Comparison of ENCODE assay signal across 14 mouse cellular contexts in genomic region chr10:14600056-14600455, GRCm38 (mm10).
DNase-seq lines count a peak whose midpoint lies in the region.
"Had no signal": no experiment of that assay in that cellular context is flagged by ENCODE, and none has a peak within 500 bp of the region (broad histone marks: within the 10 kb centered on the region; RNA-seq: fewer than 3 reads in every experiment).

No protein-coding gene starts in this region.

- peak; percentile 4 for DNase-seq in right cerebral cortex, adult 18-20 months
- DNase-seq in right cerebral cortex, postnatal 4 days: no peak
- DNase-seq in brain, adult 2 months (ENCODE audit: low read depth, low spot score): peak; percentile 55
- peak; percentile 19 for DNase-seq in telencephalon, adult 2 months (ENCODE audit: low read depth, low spot score)
- DNase-seq in urinary bladder, adult 18-20 months (ENCODE audit: low spot score in 2 of 2): no peak
- DNase-seq: adrenal gland, adult 2 months; adrenal gland, postnatal 10 days; adrenal gland, postnatal 25 days; cerebellum, adult 11-12 months; cerebellum, adult 2 months; cerebellum, adult 9-10 months; cerebellum, postnatal 10 days; cerebellum, postnatal 25 days; forebrain, postnatal 0 days had no signal

Comparison
In these comparisons a context has a peak if more than half of its experiments do, and no peak if none do; other contexts are left out.
1. DNase-seq: peak in right cerebral cortex, adult 18-20 months (single experiment), brain, adult 2 months (single experiment) and telencephalon, adult 2 months (single experiment); none in right cerebral cortex, postnatal 4 days (single experiment) and urinary bladder, adult 18-20 months (0 of 2).